Mouse (Mus musculus): Measurements from ENCODE around the gene Plpp1.

DNA sequence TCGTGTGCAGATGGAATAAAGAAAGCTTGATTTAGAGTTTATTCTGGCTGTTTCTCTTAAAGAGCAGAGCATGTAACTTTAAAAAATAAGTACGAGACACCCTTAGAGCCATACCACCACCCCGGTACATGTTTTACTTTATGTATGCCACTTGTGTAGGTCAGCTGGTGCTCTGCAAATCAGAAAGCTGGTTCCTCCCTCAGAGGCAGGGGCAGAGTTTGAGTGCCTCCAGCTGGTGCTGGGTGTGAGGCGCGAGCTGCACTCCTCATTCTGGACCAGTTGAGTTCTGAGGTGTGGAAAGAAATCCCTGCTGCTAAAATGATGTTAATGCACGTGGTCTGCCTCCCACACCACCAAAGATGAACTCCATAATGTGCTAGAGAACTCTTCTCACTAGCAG is 53.8 kb downstream of the Plpp1 start:
- peak; percentile 21; the same call in 1 of the 2 replicates for TF ChIP-seq CTCF (conservative IDR thresholded peaks at IDR 0.05; ENCODE audit: insufficient read depth, insufficient read length, low read depth, low read length)
- no peak for TF ChIP-seq POLR2A (IDR thresholded peaks at IDR 0.05; ENCODE audit: low read depth, low read length)
